Mouse (Mus musculus): ENCODE results near the gene Tmprss11c.

DNA sequence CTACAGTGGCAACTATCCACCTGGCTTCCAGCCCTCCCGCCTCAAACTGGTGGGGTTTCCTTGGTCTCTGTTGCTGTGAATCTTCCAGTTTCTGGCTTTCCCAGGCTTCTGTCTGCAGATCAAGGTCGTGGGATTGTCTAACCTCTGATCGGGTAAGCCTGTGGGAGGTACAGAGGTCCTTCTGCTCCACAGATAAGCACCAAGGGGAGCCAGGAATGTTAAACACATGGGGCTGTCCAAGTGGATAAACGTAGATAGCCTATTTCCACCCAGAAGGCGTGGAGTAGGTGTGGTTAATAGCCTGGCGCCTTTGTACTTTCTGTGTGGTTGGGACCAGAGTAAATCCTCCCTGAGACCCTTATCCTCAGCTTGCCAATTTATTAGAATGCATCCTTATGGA is 101.7 kb downstream of the Tmprss11c start:
- TF ChIP-seq TAL1 (IDR thresholded peaks at IDR 0.05; ENCODE audit: low read length), result no peak
- TF ChIP-seq MAFK (IDR thresholded peaks at IDR 0.05; ENCODE audit: borderline replicate concordance, low read depth, low read length), result no peak
- no peak for TF ChIP-seq CTCF (IDR thresholded peaks at IDR 0.05 in 2 of 3, conservative IDR thresholded peaks at IDR 0.05 in 1 of 3; ENCODE audit: control insufficient read depth in 1 of 3, insufficient read depth in 1 of 3, low read depth in 2 of 3, low read length in 3 of 3, poor library complexity in 1 of 3, severe bottlenecking in 1 of 3)
- TF ChIP-seq GATA1 (IDR thresholded peaks at IDR 0.05; ENCODE audit: low read depth, low read length), result no peak
- TF ChIP-seq ZKSCAN1 (IDR thresholded peaks at IDR 0.05; ENCODE audit: low read depth, low read length), result no peak
- no peak for TF ChIP-seq NRF1 (IDR thresholded peaks at IDR 0.05; ENCODE audit: insufficient read depth, low read depth, low read length, poor library complexity, severe bottlenecking)
- TF ChIP-seq POLR2A (IDR thresholded peaks at IDR 0.05; ENCODE audit: control insufficient read depth in 1 of 2, insufficient read depth in 1 of 2, low read depth in 1 of 2, low read length in 2 of 2, poor library complexity in 1 of 2), result no peak
- TF ChIP-seq TCF12 (IDR thresholded peaks at IDR 0.05; ENCODE audit: low read depth, low read length), result no peak
- no peak for TF ChIP-seq UBTF (IDR thresholded peaks at IDR 0.05; ENCODE audit: borderline replicate concordance, insufficient read depth, low read depth, low read length)
